Mouse (Mus musculus) neural tube, embryonic 14.5 days (tissue): ENCODE measurements around the gene Coro1b. TPM values are rescaled to one million over a fixed set of nuclear protein-coding genes. Genes with fewer than 3 reads are reported as not detected.
A peak's percentile ranks its signal among the peaks of the same experiment; 100 is the strongest.

Experiments
- ATAC-seq: fragments of 200-750 bp; cut with Nextera tagmentation; 2 replicates; pipeline ENCODE4 v1.8.0; 2017; ENCODE audit warnings: low read depth, mild to moderate bottlenecking, moderate TSS enrichment, moderate library complexity
- H3K27ac ChIP-seq: fragments of 300-500 bp; sonication (generic); 2 replicates; pipeline ENCODE4 v1.5.1; 2014; ENCODE audit warnings: low read depth, mild to moderate bottlenecking, control low read depth, low read length, moderate library complexity, mixed read lengths
- H3K27me3 ChIP-seq: fragments of 300-500 bp; sonication (generic); 2 replicates; pipeline ENCODE4 v1.6.1; 2014; ENCODE audit warnings: low read length; ENCODE audit not compliant: control insufficient read depth, insufficient read depth
- H3K36me3 ChIP-seq: fragments of 300-500 bp; sonication (generic); 2 replicates; pipeline ENCODE4 v1.6.1; 2014; ENCODE audit warnings: low read length, mixed read lengths; ENCODE audit not compliant: control insufficient read depth, insufficient read depth
- H3K4me1 ChIP-seq: fragments of 300-500 bp; sonication (generic); 2 replicates; pipeline ENCODE4 v1.6.1; 2014; ENCODE audit warnings: low read length; ENCODE audit not compliant: control insufficient read depth, insufficient read depth
- H3K4me2 ChIP-seq: fragments of 300-500 bp; sonication (generic); 2 replicates; pipeline ENCODE4 v1.6.1; 2014; ENCODE audit warnings: mild to moderate bottlenecking, low read depth, low read length, control low read depth
- H3K4me3 ChIP-seq: fragments of 300-500 bp; sonication (generic); 2 replicates; pipeline ENCODE4 v1.5.1; 2014; ENCODE audit warnings: low read depth, low read length, control low read depth, mixed read lengths
- H3K9ac ChIP-seq: fragments of 300-500 bp; sonication (generic); replicated peaks from 2 replicates; pipeline ENCODE4 v1.6.1; 2014; ENCODE audit warnings: low read depth, mild to moderate bottlenecking, control low read depth, low read length, mixed read lengths
- H3K9me3 ChIP-seq: fragments of 300-500 bp; sonication (generic); 2 replicates; pipeline ENCODE4 v1.6.1; 2016; ENCODE audit warnings: low read length; ENCODE audit not compliant: control insufficient read depth
- whole genome bisulfite sequencing: fragments of 180-500 bp; shearing (Covaris S2); extraction: QIAGEN DNeasy Blood & Tissue Kit; methylation state at CpG from one replicate; pipeline ENCODE4 v1.1.7; 2014; 5-methylcytosine and 5-hydroxymethylcytosine counted together
- polyA plus RNA-seq: library from polyadenylated mRNA; unstranded; fragments of >200 nt; fragmentation: Nextera tagmentation; extraction: Ambion mirVana; gene quantifications from 2 replicates; pipeline ENCODE4 v1.2.1, GENCODE M21; 2014

Gene Coro1b
- polyA plus RNA-seq, 1 experiment from 2014 or later = 86.9 TPM

- Histone ChIP-seq H3K27ac (no peak overlapping the region), H3K36me3 (no peaks in the 10 kb centered on the region), H3K4me2 (no peak overlapping the region), H3K9ac (no peak overlapping the region), H3K27me3 (no peaks in the 10 kb centered on the region), H3K9me3 (no peaks in the 10 kb centered on the region), H3K4me1 (no peaks in the 10 kb centered on the region), H3K4me3 (no peak overlapping the region)
- ATAC-seq = no peak
- WGBS = 80% methylated on average over 3 of the region's 3 CpGs
Observed at GRCm38 (mm10) chr19:4187303-4187702, 38.9 kb downstream of the Coro1b start.

GRCm38 (mm10) chr19:4189051-4189620 is 40.7 kb downstream of the Coro1b start:
- Histone ChIP-seq H3K4me3 (no peak overlapping the region), H3K9ac (no peak overlapping the region), H3K27ac (no peak overlapping the region), H3K36me3 (peaks cover 7% of the 10 kb centered on the region), H3K4me2 (no peak overlapping the region), H3K4me1 (peaks cover 10% of the 10 kb centered on the region), H3K27me3 (no peaks in the 10 kb centered on the region), H3K9me3 (no peaks in the 10 kb centered on the region)
- 83% methylated on average over 12 of the region's 12 CpGs for WGBS
- ATAC-seq = no peak

- Histone ChIP-seq H3K9ac (peak within 1 kb of the TSS; percentile 98), H3K27me3 (no peaks in the 10 kb centered on the region), H3K4me2 (peak within 1 kb of the TSS; percentile 97), H3K4me3 (peak within 1 kb of the TSS; percentile 80), H3K36me3 (peaks cover 24% of the 10 kb centered on the region), H3K4me1 (peaks cover 10% of the 10 kb centered on the region), H3K27ac (peak within 1 kb of the TSS; percentile 91), H3K9me3 (no peaks in the 10 kb centered on the region)
- no peak for ATAC-seq
- WGBS = 54% methylated on average over 3 of the region's 4 CpGs
Observed at GRCm38 (mm10) chr19:4190831-4191334, 42.5 kb downstream of the Coro1b start, which contains the start of gene Tbc1d10c. TSS of gene Tbc1d10c (minus strand) at chr19:4191284.

GRCm38 (mm10) chr19:4191528-4192250 is 43.3 kb downstream of the Coro1b start, which contains the start of gene Ppp1ca:
TSS of gene Ppp1ca (plus strand) at chr19:4192065.
- H3K27me3 ChIP-seq = no peaks in the 10 kb centered on the region
- H3K36me3 ChIP-seq = peaks cover 26% of the 10 kb centered on the region
- H3K4me1 ChIP-seq = peaks cover 10% of the 10 kb centered on the region
- H3K4me3 ChIP-seq = peak within 1 kb of the TSS; percentile 80
- H3K27ac ChIP-seq = peak within 1 kb of the TSS; percentile 91
- ATAC-seq = peak; percentile 91
- H3K4me2 ChIP-seq = peak within 1 kb of the TSS; percentile 97
- WGBS = 7% methylated on average over 34 of the region's 47 CpGs
- H3K9me3 ChIP-seq = no peaks in the 10 kb centered on the region
- peak within 1 kb of the TSS; percentile 98 for H3K9ac ChIP-seq

GRCm38 (mm10) chr19:4192251-4192985 is 44.0 kb downstream of the Coro1b start:
- Histone ChIP-seq H3K36me3 (peaks cover 26% of the 10 kb centered on the region), H3K27me3 (no peaks in the 10 kb centered on the region), H3K9me3 (no peaks in the 10 kb centered on the region), H3K4me1 (peaks cover 10% of the 10 kb centered on the region), H3K4me2 (peak overlapping the region; percentile 97), H3K9ac (peak overlapping the region; percentile 98), H3K27ac (peak overlapping the region; percentile 91), H3K4me3 (peak overlapping the region; percentile 80)
- under 1% methylated on average over 51 of the region's 52 CpGs for WGBS
- peak; percentile 52 for ATAC-seq

GRCm38 (mm10) chr19:4193129-4193528 is 44.7 kb downstream of the Coro1b start:
- Histone ChIP-seq H3K4me3 (peak overlapping the region; percentile 80), H3K27ac (no peak overlapping the region), H3K9ac (peak overlapping the region; percentile 98), H3K27me3 (no peaks in the 10 kb centered on the region), H3K4me2 (peak overlapping the region; percentile 97), H3K36me3 (peaks cover 26% of the 10 kb centered on the region), H3K9me3 (no peaks in the 10 kb centered on the region), H3K4me1 (peaks cover 10% of the 10 kb centered on the region)
- WGBS = 68% methylated on average over 6 of the region's 6 CpGs
- ATAC-seq = no peak

GRCm38 (mm10) chr19:4194021-4194724 is 45.8 kb downstream of the Coro1b start:
- H3K9me3 ChIP-seq = no peaks in the 10 kb centered on the region
- no peak overlapping the region for H3K9ac ChIP-seq
- ATAC-seq = no peak
- H3K4me2 ChIP-seq = no peak overlapping the region
- H3K4me1 ChIP-seq = peaks cover 10% of the 10 kb centered on the region
- no peaks in the 10 kb centered on the region for H3K27me3 ChIP-seq
- H3K36me3 ChIP-seq = peaks cover 26% of the 10 kb centered on the region
- H3K27ac ChIP-seq = no peak overlapping the region
- no peak overlapping the region for H3K4me3 ChIP-seq
- 86% methylated on average over 8 of the region's 8 CpGs for WGBS

GRCm38 (mm10) chr19:4194776-4195650 is 46.6 kb downstream of the Coro1b start:
- Histone ChIP-seq H3K9ac (no peak overlapping the region), H3K4me1 (peaks cover 10% of the 10 kb centered on the region), H3K4me3 (no peak overlapping the region), H3K27ac (no peak overlapping the region), H3K4me2 (no peak overlapping the region), H3K9me3 (no peaks in the 10 kb centered on the region), H3K36me3 (peaks cover 26% of the 10 kb centered on the region), H3K27me3 (no peaks in the 10 kb centered on the region)
- no peak for ATAC-seq
- 77% methylated on average over 12 of the region's 12 CpGs for WGBS
